Mouse (Mus musculus): ENCODE data around the gene Mageb4.
"Not testable (repeated sequence)": the region's sequence is repeated elsewhere in the genome, so short reads cannot be mapped to it uniquely, and the experiment has no call there.

Mageb4 gene

DNA sequence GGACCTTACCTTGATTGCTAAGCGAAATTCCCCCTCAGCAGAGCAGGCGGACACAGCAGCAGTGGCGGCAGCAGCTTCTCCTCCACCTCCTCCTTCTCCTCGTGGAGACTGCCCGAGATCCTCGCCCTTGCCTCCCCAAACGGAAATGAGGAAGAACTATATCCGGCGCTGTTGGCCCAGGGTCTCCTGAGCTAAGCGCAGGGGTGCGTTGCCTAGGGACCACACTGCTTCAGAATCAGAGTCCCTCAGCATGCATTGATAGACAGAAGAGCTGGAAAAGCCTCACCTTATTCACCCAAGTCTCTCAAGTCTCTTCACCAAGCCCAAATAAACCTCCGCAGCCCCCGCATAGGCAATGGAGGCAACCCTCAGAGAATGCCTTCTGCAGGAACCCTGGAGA lies at the start of gene Mageb4:
Mageb4 (minus strand) TSS at position 101 of the 400 bp plus-strand sequence.
- DNase-seq (ENCODE audit: extremely low spot score, low read depth, low spot score): not testable (repeated sequence)

DNA sequence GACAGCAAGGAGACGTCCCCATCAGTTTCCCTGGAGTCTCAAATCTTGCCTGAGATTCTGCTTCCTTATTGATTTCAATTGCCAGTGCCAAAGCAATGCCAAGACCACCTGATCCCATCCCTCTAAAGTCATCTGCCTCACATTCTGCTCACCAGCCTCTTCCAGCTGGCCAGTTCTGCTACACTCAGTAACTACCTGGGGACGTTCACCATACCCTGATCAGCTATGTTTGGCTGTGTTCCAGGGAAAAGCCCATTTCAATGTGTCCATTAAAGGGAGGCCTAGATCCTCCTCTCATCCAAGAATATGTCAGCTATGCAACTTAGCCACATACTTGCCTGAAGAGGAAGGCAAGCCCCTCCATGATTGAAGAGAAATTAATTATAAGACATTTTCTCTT lies 20.3 kb downstream of the Mageb4 start:
- DNase-seq (ENCODE audit: extremely low spot score, low read depth, low spot score): not testable (repeated sequence)

DNA sequence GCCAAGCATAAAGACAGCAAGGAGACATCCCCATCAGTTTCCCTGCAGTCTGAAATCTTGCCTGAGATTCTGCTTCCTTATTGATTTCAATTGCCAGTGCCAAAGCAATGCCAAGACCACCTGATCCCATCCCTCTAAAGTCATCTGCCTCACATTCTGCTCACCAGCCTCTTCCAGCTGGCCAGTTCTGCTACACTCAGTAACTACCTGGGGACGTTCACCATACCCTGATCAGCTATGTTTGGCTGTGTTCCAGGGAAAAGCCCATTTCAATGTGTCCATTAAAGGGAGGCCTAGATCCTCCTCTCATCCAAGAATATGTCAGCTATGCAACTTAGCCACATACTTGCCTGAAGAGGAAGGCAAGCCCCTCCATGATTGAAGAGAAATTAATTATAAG lies 58.9 kb downstream of the Mageb4 start:
- not testable (repeated sequence) for DNase-seq (ENCODE audit: extremely low spot score, low read depth, low spot score)

DNA sequence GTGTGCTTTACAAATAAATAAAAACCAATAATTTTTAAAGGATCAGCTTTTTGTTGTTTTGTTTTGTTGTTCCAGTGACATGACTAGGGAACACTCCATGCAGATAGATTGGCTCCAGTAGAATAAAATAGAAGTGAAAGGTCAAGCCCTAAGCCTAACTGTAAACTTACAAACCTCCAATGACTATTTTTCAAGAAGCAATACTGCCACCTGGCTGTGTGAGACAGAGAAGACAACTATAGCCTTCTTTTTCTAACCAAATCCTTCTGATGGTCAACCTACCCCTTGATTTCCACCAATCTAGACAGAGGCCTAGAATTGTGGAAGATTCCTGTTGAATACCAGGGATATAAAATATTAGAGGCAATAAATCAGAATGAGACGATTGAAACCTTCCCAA lies 67.6 kb downstream of the Mageb4 start:
- no peak for DNase-seq (ENCODE audit: extremely low spot score, low read depth, low spot score)
